Mouse (Mus musculus): Measurements from ENCODE around the gene Gdpgp1. TPM values are rescaled to one million over a fixed set of nuclear protein-coding genes. Genes with fewer than 3 reads are reported as not detected.

The Gdpgp1 gene
- total and polyA plus RNA-seq, 2 experiments from 2014 or later = 2.3 to 5.5 TPM

- Histone ChIP-seq H3K9me3 (replicated peaks; ENCODE audit: control insufficient read depth, low read length) (no peaks in the 10 kb centered on the region), H3K27ac (ENCODE audit: low read depth) (peak within 1 kb of the TSS; percentile 74), H3K4me3 (ENCODE audit: low read depth, low read length) (peak within 1 kb of the TSS; percentile 70), H3K4me2 (ENCODE audit: low read depth, low read length) (peak within 1 kb of the TSS; percentile 68), H3K9ac (replicated peaks; ENCODE audit: low read depth, low read length) (peak within 1 kb of the TSS; percentile 65), H3K36me3 (replicated peaks; ENCODE audit: control insufficient read depth, insufficient read depth, low read length) (no peaks in the 10 kb centered on the region), H3K27me3 (ENCODE audit: control insufficient read depth, insufficient read depth, low read length) (no peaks in the 10 kb centered on the region), H3K4me1 (ENCODE audit: control insufficient read depth, insufficient read depth) (0 out of 2 replicates have a peak, but pooled peaks cover 3% of the 10 kb centered on the region)
- TF ChIP-seq EP300 (IDR thresholded peaks at IDR 0.05; ENCODE audit: low read depth) = peak; percentile 49; the same call in 1 of the 2 replicates
- TF ChIP-seq CTCF (IDR thresholded peaks at IDR 0.05; ENCODE audit: low read depth) = peak; percentile 52
- peak; percentile 99 for ATAC-seq (ENCODE audit: insufficient read depth, low read depth)
- under 1% methylated on average over 48 of the region's 48 CpGs for WGBS
- DNase-seq (ENCODE audit: low spot score) = peak; percentile 98
These were observed 13.6 kb downstream of the Gdpgp1 start, which contains the start of gene Ttll13 for GRCm38 (mm10) chr7:80246148-80246721. Gene Ttll13, plus strand, starts transcription at chr7:80246376.

- peak overlapping the region; percentile 70 for H3K4me3 ChIP-seq (ENCODE audit: low read depth, low read length)
- H3K4me2 ChIP-seq (ENCODE audit: low read depth, low read length) = peak overlapping the region; percentile 68
- no peaks in the 10 kb centered on the region for H3K9me3 ChIP-seq (replicated peaks; ENCODE audit: control insufficient read depth, low read length)
- 18% methylated on average over 7 of the region's 7 CpGs for WGBS
- H3K27me3 ChIP-seq (ENCODE audit: control insufficient read depth, insufficient read depth, low read length) = no peaks in the 10 kb centered on the region
- no peak for TF ChIP-seq CTCF (IDR thresholded peaks at IDR 0.05; ENCODE audit: low read depth)
- no peak for TF ChIP-seq EP300 (IDR thresholded peaks at IDR 0.05; ENCODE audit: low read depth)
- peak overlapping the region; percentile 74 for H3K27ac ChIP-seq (ENCODE audit: low read depth)
- 0 out of 2 replicates have a peak, but pooled peaks cover 3% of the 10 kb centered on the region for H3K4me1 ChIP-seq (ENCODE audit: control insufficient read depth, insufficient read depth)
- DNase-seq (ENCODE audit: low spot score) (no peak), ATAC-seq (ENCODE audit: insufficient read depth, low read depth) (no peak)
- H3K9ac ChIP-seq (replicated peaks; ENCODE audit: low read depth, low read length) = peak overlapping the region; percentile 65; the same call in 1 of the 2 replicates
- no peaks in the 10 kb centered on the region for H3K36me3 ChIP-seq (replicated peaks; ENCODE audit: control insufficient read depth, insufficient read depth, low read length)
These were observed 14.2 kb downstream of the Gdpgp1 start for GRCm38 (mm10) chr7:80246859-80247258.

- TF ChIP-seq EP300 (IDR thresholded peaks at IDR 0.05; ENCODE audit: low read depth) = no peak
- no peak for TF ChIP-seq CTCF (IDR thresholded peaks at IDR 0.05; ENCODE audit: low read depth)
- H3K4me1 ChIP-seq (ENCODE audit: control insufficient read depth, insufficient read depth) = no peaks in the 10 kb centered on the region
- no peaks in the 10 kb centered on the region for H3K36me3 ChIP-seq (replicated peaks; ENCODE audit: control insufficient read depth, insufficient read depth, low read length)
- no peak for ATAC-seq (ENCODE audit: insufficient read depth, low read depth)
- H3K27me3 ChIP-seq (ENCODE audit: control insufficient read depth, insufficient read depth, low read length) = no peaks in the 10 kb centered on the region
- WGBS = 74% methylated on average over 7 of the region's 7 CpGs
- no peak overlapping the region for H3K4me2 ChIP-seq (ENCODE audit: low read depth, low read length)
- DNase-seq (ENCODE audit: low spot score) = no peak
- H3K27ac ChIP-seq (ENCODE audit: low read depth) = no peak overlapping the region
- H3K9ac ChIP-seq (replicated peaks; ENCODE audit: low read depth, low read length) = no peak overlapping the region
- no peak overlapping the region for H3K4me3 ChIP-seq (ENCODE audit: low read depth, low read length)
- H3K9me3 ChIP-seq (replicated peaks; ENCODE audit: control insufficient read depth, low read length) = no peaks in the 10 kb centered on the region
These were observed 19.8 kb downstream of the Gdpgp1 start for GRCm38 (mm10) chr7:80252437-80252836.

DNA sequence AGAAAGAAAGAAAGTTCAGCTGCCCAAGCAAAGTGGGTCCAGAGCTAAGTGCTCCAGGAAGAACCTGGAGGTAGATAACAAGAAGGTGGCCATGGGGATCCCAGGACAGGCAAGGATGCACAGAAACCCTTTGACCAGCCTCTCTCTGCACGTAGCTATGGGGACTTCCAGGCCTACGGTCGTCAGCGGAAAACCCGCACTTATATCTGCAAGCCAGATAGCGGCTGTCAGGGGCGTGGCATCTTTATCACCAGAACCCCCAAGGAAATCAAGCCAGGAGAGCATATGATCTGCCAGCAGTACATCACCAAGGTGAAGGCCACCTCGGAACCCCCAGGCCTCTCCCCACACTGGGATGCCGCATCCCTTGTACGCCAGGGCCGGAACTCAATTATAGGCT is 20.2 kb downstream of the Gdpgp1 start:
- WGBS = 68% methylated on average over 11 of the region's 11 CpGs
- Histone ChIP-seq H3K9ac (replicated peaks; ENCODE audit: low read depth, low read length) (no peak overlapping the region), H3K4me1 (ENCODE audit: control insufficient read depth, insufficient read depth) (no peaks in the 10 kb centered on the region), H3K27ac (ENCODE audit: low read depth) (no peak overlapping the region), H3K27me3 (ENCODE audit: control insufficient read depth, insufficient read depth, low read length) (no peaks in the 10 kb centered on the region; the same call in 1 of the 2 replicates), H3K9me3 (replicated peaks; ENCODE audit: control insufficient read depth, low read length) (no peaks in the 10 kb centered on the region), H3K4me2 (ENCODE audit: low read depth, low read length) (no peak overlapping the region), H3K36me3 (replicated peaks; ENCODE audit: control insufficient read depth, insufficient read depth, low read length) (no peaks in the 10 kb centered on the region), H3K4me3 (ENCODE audit: low read depth, low read length) (no peak overlapping the region)
- no peak for ATAC-seq (ENCODE audit: insufficient read depth, low read depth)
- no peak for DNase-seq (ENCODE audit: low spot score)
- TF ChIP-seq CTCF (IDR thresholded peaks at IDR 0.05; ENCODE audit: low read depth) (no peak), EP300 (IDR thresholded peaks at IDR 0.05; ENCODE audit: low read depth) (no peak)

- no peak for ATAC-seq (ENCODE audit: insufficient read depth, low read depth)
- Histone ChIP-seq H3K9me3 (replicated peaks; ENCODE audit: control insufficient read depth, low read length) (no peaks in the 10 kb centered on the region), H3K4me2 (ENCODE audit: low read depth, low read length) (no peak overlapping the region), H3K4me1 (ENCODE audit: control insufficient read depth, insufficient read depth) (no peaks in the 10 kb centered on the region), H3K4me3 (ENCODE audit: low read depth, low read length) (no peak overlapping the region), H3K27me3 (ENCODE audit: control insufficient read depth, insufficient read depth, low read length) (peaks cover 5% of the 10 kb centered on the region), H3K36me3 (replicated peaks; ENCODE audit: control insufficient read depth, insufficient read depth, low read length) (no peaks in the 10 kb centered on the region), H3K9ac (replicated peaks; ENCODE audit: low read depth, low read length) (no peak overlapping the region), H3K27ac (ENCODE audit: low read depth) (no peak overlapping the region)
- TF ChIP-seq CTCF (IDR thresholded peaks at IDR 0.05; ENCODE audit: low read depth) = 0 out of 2 replicates have a peak, but pooled peaks have one; percentile 17
- TF ChIP-seq EP300 (IDR thresholded peaks at IDR 0.05; ENCODE audit: low read depth) = no peak
- DNase-seq (ENCODE audit: low spot score) = no peak
- WGBS = 65% methylated on average over 2 of the region's 2 CpGs
These were observed 23.3 kb downstream of the Gdpgp1 start for GRCm38 (mm10) chr7:80255981-80256380.

DNA sequence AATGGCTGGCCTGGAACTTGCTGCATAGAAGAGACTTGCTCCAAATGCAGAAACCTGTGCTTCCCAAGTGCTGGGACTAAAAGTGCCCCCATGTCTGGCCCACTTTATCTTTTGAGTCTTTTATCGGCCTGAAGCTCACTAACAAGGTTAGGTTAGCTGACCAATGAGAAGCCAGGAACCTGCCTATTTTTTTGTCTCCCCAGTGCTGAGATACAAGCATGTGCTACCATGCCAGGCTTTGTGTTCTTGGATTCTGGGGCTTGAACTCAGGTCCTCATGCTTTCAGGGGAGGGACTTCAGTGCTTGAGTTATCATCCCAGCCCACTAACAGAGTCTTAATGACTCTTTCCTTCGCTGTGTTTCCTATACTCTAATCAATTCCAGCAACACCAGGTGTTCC is 25.0 kb downstream of the Gdpgp1 start:
- Histone ChIP-seq H3K4me2 (ENCODE audit: low read depth, low read length) (no peak overlapping the region), H3K4me3 (ENCODE audit: low read depth, low read length) (no peak overlapping the region), H3K9ac (replicated peaks; ENCODE audit: low read depth, low read length) (no peak overlapping the region), H3K27ac (ENCODE audit: low read depth) (no peak overlapping the region), H3K4me1 (ENCODE audit: control insufficient read depth, insufficient read depth) (peaks cover 8% of the 10 kb centered on the region), H3K9me3 (replicated peaks; ENCODE audit: control insufficient read depth, low read length) (no peaks in the 10 kb centered on the region), H3K27me3 (ENCODE audit: control insufficient read depth, insufficient read depth, low read length) (peaks cover 5% of the 10 kb centered on the region), H3K36me3 (replicated peaks; ENCODE audit: control insufficient read depth, insufficient read depth, low read length) (no peaks in the 10 kb centered on the region)
- no peak for ATAC-seq (ENCODE audit: insufficient read depth, low read depth)
- no peak for DNase-seq (ENCODE audit: low spot score)
- 47% methylated on average over 2 of the region's 2 CpGs for WGBS
- TF ChIP-seq EP300 (IDR thresholded peaks at IDR 0.05; ENCODE audit: low read depth) (no peak), CTCF (IDR thresholded peaks at IDR 0.05; ENCODE audit: low read depth) (no peak)

Data from heart, postnatal 0 days (tissue).